ENCODE assay signal across 8 mouse cellular contexts in the genomic region with DNA sequence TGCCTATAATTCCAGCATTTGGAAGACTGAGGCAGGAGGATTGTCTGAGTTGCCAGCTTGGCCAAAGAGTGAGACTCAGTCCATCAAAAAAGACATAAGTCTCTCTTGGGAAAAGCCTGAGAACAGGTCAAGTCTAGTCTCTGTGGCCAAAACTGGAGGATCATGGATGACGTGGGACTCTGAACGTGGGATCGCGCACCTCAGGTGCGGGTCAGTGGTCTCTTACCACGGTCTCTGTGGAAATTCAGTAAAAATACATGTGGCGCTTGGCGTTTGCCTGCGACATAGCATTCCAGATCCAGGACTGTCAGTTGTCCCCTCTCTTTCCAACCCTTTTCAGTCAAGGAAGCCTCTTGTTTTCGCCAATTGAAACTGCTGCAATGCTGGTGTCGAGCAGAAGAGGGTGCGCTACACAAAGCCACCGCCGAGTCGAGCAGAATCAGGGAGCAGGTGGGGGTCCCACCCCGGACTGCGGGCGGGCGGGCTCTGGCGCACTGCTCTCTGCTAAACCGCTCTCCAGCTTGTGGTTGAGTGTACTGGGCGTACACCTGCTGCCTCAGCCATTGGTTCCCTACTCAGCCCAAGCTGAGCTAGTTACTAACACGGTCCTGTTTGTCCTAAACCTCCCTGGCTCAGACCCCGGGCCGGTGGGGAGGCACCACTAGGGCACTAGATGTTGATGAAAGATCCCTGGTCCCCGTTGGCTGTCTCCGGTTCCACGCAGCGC. TPM values are rescaled to one million over a fixed set of nuclear protein-coding genes. Genes with fewer than 3 reads are reported as not detected.
DNase-seq lines count a peak whose midpoint lies in the region; ATAC-seq lines count a peak whose summit lies in the region.

No protein-coding gene starts in this region.

- H3K36me3 ChIP-seq in hindbrain, embryonic 12.5 days = peaks cover 10% of the 10 kb centered on the region

- WGBS in hindbrain, embryonic 12.5 days = 18% methylated on average over 29 of the region's 29 CpGs

- H3K4me1 ChIP-seq in hindbrain, embryonic 12.5 days = peaks cover 11% of the 10 kb centered on the region

- peak; percentile 54 for DNase-seq in T-cell, adult 2 months (ENCODE audit: low spot score)
- peak; percentile 69 for DNase-seq in cerebellum, adult 9-10 months
- DNase-seq in frontal cortex, postnatal 10 days (ENCODE audit: low spot score in 2 of 2) = peak; percentile 54 to 74
- DNase-seq in layer of hippocampus, postnatal 14 days (ENCODE audit: low spot score in 2 of 2) = peak; percentile 81 to 85
- DNase-seq in lung, postnatal 10 days = peak; percentile 74
- peak; percentile 73 for DNase-seq in retina, embryonic 14.5 days (ENCODE audit: low spot score)

- ATAC-seq in hindbrain, embryonic 12.5 days (ENCODE audit: low FRiP score) = peak; percentile 89
- ATAC-seq in erythroblast, adult 5-6 weeks (replicated peaks; ENCODE audit: low FRiP score, poor library complexity, severe bottlenecking) = no peak

- no peaks in the 10 kb centered on the region for H3K9me3 ChIP-seq in hindbrain, embryonic 12.5 days (replicated peaks)

- peak overlapping the region; percentile 73; the same call in 1 of the 2 replicates for H3K27ac ChIP-seq in hindbrain, embryonic 12.5 days

- H3K27me3 ChIP-seq in hindbrain, embryonic 12.5 days = no peaks in the 10 kb centered on the region

- peak overlapping the region; percentile 48 for H3K4me2 ChIP-seq in hindbrain, embryonic 12.5 days (replicated peaks)

- H3K9ac ChIP-seq in hindbrain, embryonic 12.5 days = peak overlapping the region; percentile 47

- H3K4me3 ChIP-seq in hindbrain, embryonic 12.5 days = peak overlapping the region; percentile 16

RNA-seq across cellular contexts. Expression of a gene that starts 14.1 kb away (rescaled TPM):
- polyA plus RNA-seq in hindbrain, embryonic 12.5 days (2016; fragmentation: Nextera tagmentation; extraction: Ambion mirVana) = 10.3 and 11.9 TPM in 2 replicates
- total RNA-seq in layer of hippocampus, postnatal 14 days (2021) = 1 to 10 TPM; 8.9 to 9.0 TPM
- total RNA-seq in erythroblast, adult 5-6 weeks (2015; ENCODE audit: low replicate concordance) = 4.6 and 7.3 TPM in 2 replicates
- total RNA-seq in erythroblast, adult 5-6 weeks (2017; ENCODE audit: low replicate concordance) = 7.4 and 9.2 TPM in 2 replicates

RNA-seq across cellular contexts. Expression of a gene that starts 28.2 kb away (rescaled TPM):
- polyA plus RNA-seq in hindbrain, embryonic 12.5 days (2016; fragmentation: Nextera tagmentation; extraction: Ambion mirVana) = 85.5 and 89.9 TPM in 2 replicates
- total RNA-seq in layer of hippocampus, postnatal 14 days (2021) = 10 to 100 TPM; 19.8 to 22.1 TPM
- 7.3 and 8.6 TPM in 2 replicates for total RNA-seq in erythroblast, adult 5-6 weeks (2015; ENCODE audit: low replicate concordance)
- total RNA-seq in erythroblast, adult 5-6 weeks (2017; ENCODE audit: low replicate concordance) = 3.4 and 7.1 TPM in 2 replicates

RNA-seq across cellular contexts. Expression of a gene that starts 28.5 kb away (rescaled TPM):
- polyA plus RNA-seq in hindbrain, embryonic 12.5 days (2016; fragmentation: Nextera tagmentation; extraction: Ambion mirVana) = 11.6 and 12.8 TPM in 2 replicates
- 1 to 10 TPM; 4.8 to 5.6 TPM for total RNA-seq in layer of hippocampus, postnatal 14 days (2021)
- total RNA-seq in erythroblast, adult 5-6 weeks (2015; ENCODE audit: low replicate concordance) = 0.42 TPM in 1 of 2 replicates, not detected in the other
- total RNA-seq in erythroblast, adult 5-6 weeks (2017; ENCODE audit: low replicate concordance) = 0.84 TPM in 1 of 2 replicates, not detected in the other

RNA-seq across cellular contexts. Expression of a gene that starts 50.0 kb away (rescaled TPM):
- 15.2 and 15.9 TPM in 2 replicates for polyA plus RNA-seq in hindbrain, embryonic 12.5 days (2016; fragmentation: Nextera tagmentation; extraction: Ambion mirVana)
- 10 to 100 TPM; 24.6 to 27.4 TPM for total RNA-seq in layer of hippocampus, postnatal 14 days (2021)
- total RNA-seq in erythroblast, adult 5-6 weeks (2015; ENCODE audit: low replicate concordance) = 2.7 and 3.3 TPM in 2 replicates
- 1.3 and 2.8 TPM in 2 replicates for total RNA-seq in erythroblast, adult 5-6 weeks (2017; ENCODE audit: low replicate concordance)

RNA-seq across cellular contexts. Expression of a gene that starts 58.3 kb away (rescaled TPM):
- 77.6 and 80.6 TPM in 2 replicates for polyA plus RNA-seq in hindbrain, embryonic 12.5 days (2016; fragmentation: Nextera tagmentation; extraction: Ambion mirVana)
- total RNA-seq in layer of hippocampus, postnatal 14 days (2021) = 100 to 1,000 TPM in 1 of 2 experiments, 10 to 100 TPM in 1; 98.6 to 111 TPM
- not detected in 2 replicates for total RNA-seq in erythroblast, adult 5-6 weeks (2015; ENCODE audit: low replicate concordance)
- 0.43 TPM in 1 of 2 replicates, not detected in the other for total RNA-seq in erythroblast, adult 5-6 weeks (2017; ENCODE audit: low replicate concordance)
